Mouse (Mus musculus): ENCODE measurements around the gene Ssh2.
A peak's percentile ranks its signal among the peaks of the same experiment; 100 is the strongest.

The Ssh2 gene

GRCm38 (mm10) chr11:77462283-77463100 is 246.4 kb downstream of the Ssh2 start, which contains the start of gene Coro6:
Coro6 (plus strand) TSS chr11:77462411.
- peak; percentile 49 to 50 for DNase-seq (ENCODE audit: low spot score in 2 of 2)

- DNase-seq (ENCODE audit: low spot score in 2 of 2): no peak
Observed at GRCm38 (mm10) chr11:77463101-77463445, 247.0 kb downstream of the Ssh2 start.

GRCm38 (mm10) chr11:77463786-77464185 is 247.7 kb downstream of the Ssh2 start:
- DNase-seq (ENCODE audit: low spot score in 2 of 2): no peak

- DNase-seq (ENCODE audit: low spot score in 2 of 2): no peak
Observed at GRCm38 (mm10) chr11:77464684-77465083, 248.6 kb downstream of the Ssh2 start.

GRCm38 (mm10) chr11:77465111-77465510 is 249.0 kb downstream of the Ssh2 start:
- no peak for DNase-seq (ENCODE audit: low spot score in 2 of 2)

- no peak for DNase-seq (ENCODE audit: low spot score in 2 of 2)
Observed at GRCm38 (mm10) chr11:77466544-77466943, 250.5 kb downstream of the Ssh2 start.

GRCm38 (mm10) chr11:77467157-77467556 is 251.1 kb downstream of the Ssh2 start:
- peak; percentile 77 to 78 for DNase-seq (ENCODE audit: low spot score in 2 of 2)

- DNase-seq (ENCODE audit: low spot score in 2 of 2): peak; percentile 70 to 73
Observed at GRCm38 (mm10) chr11:77467784-77468183, 251.7 kb downstream of the Ssh2 start.

- no peak for DNase-seq (ENCODE audit: low spot score in 2 of 2)
Observed at GRCm38 (mm10) chr11:77468397-77468796, 252.3 kb downstream of the Ssh2 start.

GRCm38 (mm10) chr11:77471407-77471806 is 255.3 kb downstream of the Ssh2 start:
- no peak for DNase-seq (ENCODE audit: low spot score in 2 of 2)

GRCm38 (mm10) chr11:77472775-77473174 is 256.7 kb downstream of the Ssh2 start:
- no peak for DNase-seq (ENCODE audit: low spot score in 2 of 2)

GRCm38 (mm10) chr11:77476216-77476615 is 260.1 kb downstream of the Ssh2 start:
- DNase-seq (ENCODE audit: low spot score in 2 of 2): no peak

GRCm38 (mm10) chr11:77476895-77477294 is 260.8 kb downstream of the Ssh2 start:
- DNase-seq (ENCODE audit: low spot score in 2 of 2): no peak

GRCm38 (mm10) chr11:77483043-77483442 is 267.0 kb downstream of the Ssh2 start:
- no peak for DNase-seq (ENCODE audit: low spot score in 2 of 2)

- peak; percentile 59 to 66 for DNase-seq (ENCODE audit: low spot score in 2 of 2)
Observed at GRCm38 (mm10) chr11:77483510-77484255, 267.6 kb downstream of the Ssh2 start.

- DNase-seq (ENCODE audit: low spot score in 2 of 2): no peak
Observed at GRCm38 (mm10) chr11:77485229-77485628, 269.1 kb downstream of the Ssh2 start.

- no peak for DNase-seq (ENCODE audit: low spot score in 2 of 2)
Observed at GRCm38 (mm10) chr11:77486798-77487197, 270.7 kb downstream of the Ssh2 start.

GRCm38 (mm10) chr11:77488771-77489581 is 272.9 kb downstream of the Ssh2 start:
- DNase-seq (ENCODE audit: low spot score in 2 of 2): no peak

- DNase-seq (ENCODE audit: low spot score in 2 of 2): peak; percentile 46
Observed at GRCm38 (mm10) chr11:77489591-77490235, 273.6 kb downstream of the Ssh2 start, which contains the start of gene Ankrd13b. Ankrd13b (minus strand) TSS chr11:77489678.

- no peak for DNase-seq (ENCODE audit: low spot score in 2 of 2)
Observed at GRCm38 (mm10) chr11:77490451-77490850, 274.4 kb downstream of the Ssh2 start.

- DNase-seq (ENCODE audit: low spot score in 2 of 2): peak; percentile 80 to 81
Observed at GRCm38 (mm10) chr11:77491123-77491501, 275.0 kb downstream of the Ssh2 start.

All from spleen, postnatal 36 days (tissue).